Mouse (Mus musculus) bone marrow, adult 2 months (tissue): ENCODE measurements around the gene Prf1. TPM values are rescaled to one million over a fixed set of nuclear protein-coding genes. Genes with fewer than 3 reads are reported as not detected.

Source experiments
- H3K27ac ChIP-seq: fragments of 200-500 bp; 2 replicates; pipeline ENCODE4 v1.5.1; 2012; ENCODE audit warnings: low read depth, mild to moderate bottlenecking, control low read depth, inconsistent platforms, low read length; ENCODE audit not compliant: control insufficient read depth, poor library complexity, insufficient read depth
- H3K4me1 ChIP-seq: fragments of 200-500 bp; 2 replicates; pipeline ENCODE4 v1.6.1; 2011; ENCODE audit warnings: low read length; ENCODE audit not compliant: control insufficient read depth, insufficient read depth
- H3K4me3 ChIP-seq: fragments of 200-500 bp; replicated peaks from 2 replicates; pipeline ENCODE3; 2011; ENCODE audit warnings: mild to moderate bottlenecking, low read depth, low read length, control low read depth; ENCODE audit not compliant: control insufficient read depth
- CTCF ChIP-seq: fragments of 200-500 bp; IDR thresholded peaks from 2 replicates; pipeline ENCODE4 v1.5.1; 2011; ENCODE audit warnings: low read length, control low read depth; ENCODE audit not compliant: control insufficient read depth, insufficient read depth
- POLR2A ChIP-seq: fragments of 200-500 bp; IDR thresholded peaks from 2 replicates; pipeline ENCODE4 v1.6.1; 2011; ENCODE audit warnings: low read depth, mild to moderate bottlenecking, control low read depth, low read length, borderline replicate concordance; ENCODE audit not compliant: control insufficient read depth
- WGBS: fragments of 180-500 bp; shearing (Covaris S2); methylation state at CpG from one replicate; pipeline ENCODE4 v1.1.7; 2018; 5-methylcytosine and 5-hydroxymethylcytosine counted together
- polyA plus RNA-seq: library from polyadenylated mRNA; stranded (reverse); fragments of >200 nt; gene quantifications from 2 replicates; pipeline ENCODE4 v1.2.4, GENCODE M21; 2011; ENCODE audit warnings: low replicate concordance; ENCODE audit not compliant: missing spikeins, insufficient read depth, insufficient read length

Prf1 gene
- polyA plus RNA-seq, result 0.79 and 1.0 TPM in 2 replicates

- Histone ChIP-seq H3K4me1 (no peaks in the 10 kb centered on the region; the same call in 1 of the 2 replicates), H3K4me3 (no peak within 1 kb of the TSS), H3K27ac (no peak within 1 kb of the TSS)
- 26% methylated on average over 7 of the region's 7 CpGs for WGBS
- TF ChIP-seq CTCF (no peak), POLR2A (0 out of 2 replicates have a peak, but pooled peaks have one; percentile 17)
Observed at GRCm38 (mm10) chr10:61297477-61297876, at the start of gene Prf1. Gene Prf1 (plus strand): TSS chr10:61297833.

GRCm38 (mm10) chr10:61248596-61249114, 49.0 kb upstream of the Prf1 start:
- WGBS, result 84% methylated on average over 13 of the region's 13 CpGs
- Histone ChIP-seq H3K4me1 (no peaks in the 10 kb centered on the region), H3K4me3 (no peak overlapping the region), H3K27ac (no peak overlapping the region)
- TF ChIP-seq POLR2A, result no peak
- TF ChIP-seq CTCF, result no peak

- TF ChIP-seq POLR2A (no peak), CTCF (no peak)
- Histone ChIP-seq H3K4me1 (no peaks in the 10 kb centered on the region), H3K27ac (no peak overlapping the region), H3K4me3 (no peak overlapping the region)
- 71% methylated on average over 2 of the region's 2 CpGs for WGBS
Observed at GRCm38 (mm10) chr10:61249951-61250350, 47.7 kb upstream of the Prf1 start.

- H3K4me3 ChIP-seq, result no peak overlapping the region
- H3K27ac ChIP-seq, result no peak overlapping the region
- 80% methylated on average over 6 of the region's 6 CpGs for WGBS
- no peak for TF ChIP-seq POLR2A
- no peaks in the 10 kb centered on the region for H3K4me1 ChIP-seq
Observed at GRCm38 (mm10) chr10:61254761-61255160, 42.9 kb upstream of the Prf1 start.

- TF ChIP-seq POLR2A (no peak), CTCF (no peak)
Observed at GRCm38 (mm10) chr10:61255190-61255589, 42.4 kb upstream of the Prf1 start.

GRCm38 (mm10) chr10:61256665-61257064, 41.0 kb upstream of the Prf1 start:
- H3K4me1 ChIP-seq, result no peaks in the 10 kb centered on the region; the same call in 1 of the 2 replicates
- H3K4me3 ChIP-seq, result no peak overlapping the region
- H3K27ac ChIP-seq, result no peak overlapping the region
- TF ChIP-seq POLR2A, result no peak
- no peak for TF ChIP-seq CTCF
- WGBS, result 87% methylated on average over 9 of the region's 9 CpGs

More at GRCm38 (mm10) chr10:61255190-61255589, 42.4 kb upstream of the Prf1 start:
- H3K4me1 ChIP-seq, result no peaks in the 10 kb centered on the region
- 85% methylated on average over 8 of the region's 8 CpGs for WGBS
- H3K27ac ChIP-seq, result no peak overlapping the region
- no peak overlapping the region for H3K4me3 ChIP-seq

- H3K4me3 ChIP-seq, result no peak overlapping the region
- no peaks in the 10 kb centered on the region; the same call in 1 of the 2 replicates for H3K4me1 ChIP-seq
- no peak for TF ChIP-seq POLR2A
- TF ChIP-seq CTCF, result no peak
- H3K27ac ChIP-seq, result no peak overlapping the region
- 77% methylated on average over 1 of the region's 1 CpGs for WGBS
Observed at GRCm38 (mm10) chr10:61258131-61258530, 39.5 kb upstream of the Prf1 start.

GRCm38 (mm10) chr10:61261229-61262156, 36.1 kb upstream of the Prf1 start:
- Histone ChIP-seq H3K27ac (no peak overlapping the region), H3K4me1 (no peaks in the 10 kb centered on the region; the same call in 1 of the 2 replicates), H3K4me3 (no peak overlapping the region)
- 41% methylated on average over 13 of the region's 13 CpGs for WGBS
- no peak for TF ChIP-seq POLR2A

- 75% methylated on average over 8 of the region's 8 CpGs for WGBS
- TF ChIP-seq POLR2A (no peak), CTCF (no peak)
- H3K4me3 ChIP-seq, result no peak overlapping the region
- no peak overlapping the region for H3K27ac ChIP-seq
- H3K4me1 ChIP-seq, result no peaks in the 10 kb centered on the region; the same call in 1 of the 2 replicates
Observed at GRCm38 (mm10) chr10:61263606-61264005, 34.0 kb upstream of the Prf1 start.
